Mouse (Mus musculus) erythroid progenitor cell, adult 5-6 weeks (primary cell): ENCODE results near the gene Rtcb. TPM values are rescaled to one million over a fixed set of nuclear protein-coding genes. Genes with fewer than 3 reads are reported as not detected.

Experiments
- ATAC-seq: replicated peaks from 2 replicates; pipeline ENCODE4 v1.8.0; 2016; ENCODE audit warnings: moderate number of reproducible peaks, mild to moderate bottlenecking, moderate TSS enrichment, inconsistent platforms; ENCODE audit not compliant: poor library complexity, low FRiP score, severe bottlenecking
- total RNA-seq, 2 experiments: library from RNA; stranded (forward) in 1 of 2; stranded (reverse) in 1 of 2; fragments of 150-400 nt in 1 of 2; fragments of 186-747, 209-891 nt in 1 of 2; gene quantifications; 2 replicates each; pipeline versions ENCODE4 v1.2.3 to v1.2.4; 2015 to 2017; ENCODE audit warnings: low replicate concordance in 2 of 2

Gene Rtcb
- 15.9 and 18.4 TPM in 2 replicates for total RNA-seq (2015; ENCODE audit: low replicate concordance)
- 20.2 and 40.9 TPM in 2 replicates for total RNA-seq (2017; ENCODE audit: low replicate concordance)

DNA sequence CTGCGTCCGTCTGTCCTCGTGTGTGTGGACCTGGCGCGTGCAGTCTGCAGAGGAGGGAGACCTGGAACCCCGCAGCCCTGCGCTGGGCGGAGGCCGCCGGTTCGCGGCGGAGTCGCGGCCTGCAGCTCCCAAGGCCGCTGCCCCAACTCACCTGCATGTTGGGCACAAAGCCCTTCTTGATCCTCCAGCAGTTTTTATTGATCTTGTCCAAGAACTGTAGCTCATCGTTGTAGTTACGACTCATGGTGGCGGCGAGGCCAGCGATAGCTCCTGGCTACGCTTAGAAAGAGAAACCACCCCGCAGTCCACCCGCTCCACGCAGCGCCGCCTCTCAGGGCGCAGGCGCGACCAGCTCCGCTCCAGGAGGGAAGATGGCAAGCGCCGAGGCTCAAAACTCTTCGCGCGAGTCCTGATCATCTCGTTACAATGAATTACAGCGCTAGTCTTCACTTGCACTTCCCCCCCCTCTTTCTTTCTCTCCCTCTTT lies at the start of gene Rtcb:
Rtcb (minus strand) TSS at position 360 of the 487 bp plus-strand sequence.
- peak; percentile 99 for ATAC-seq

DNA sequence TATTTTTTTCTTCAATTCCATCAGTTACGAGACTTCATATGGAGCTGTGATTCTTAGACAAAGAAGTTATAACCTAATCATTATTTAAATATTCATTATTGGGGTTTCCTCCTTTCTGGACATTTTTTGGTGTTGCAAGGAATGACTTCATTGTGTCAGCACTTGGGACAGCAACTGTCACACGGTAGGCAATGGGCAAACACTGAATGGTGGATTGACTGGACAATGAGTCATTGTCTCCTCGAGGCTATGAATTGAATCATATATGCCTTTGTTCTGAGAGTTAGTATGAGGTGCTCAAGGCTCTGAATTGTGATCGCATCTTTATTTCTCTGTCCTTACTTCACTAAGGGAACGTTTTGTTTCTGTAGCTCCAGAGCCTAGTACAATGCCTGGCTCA lies 48.8 kb upstream of the Rtcb start:
- no peak for ATAC-seq

DNA sequence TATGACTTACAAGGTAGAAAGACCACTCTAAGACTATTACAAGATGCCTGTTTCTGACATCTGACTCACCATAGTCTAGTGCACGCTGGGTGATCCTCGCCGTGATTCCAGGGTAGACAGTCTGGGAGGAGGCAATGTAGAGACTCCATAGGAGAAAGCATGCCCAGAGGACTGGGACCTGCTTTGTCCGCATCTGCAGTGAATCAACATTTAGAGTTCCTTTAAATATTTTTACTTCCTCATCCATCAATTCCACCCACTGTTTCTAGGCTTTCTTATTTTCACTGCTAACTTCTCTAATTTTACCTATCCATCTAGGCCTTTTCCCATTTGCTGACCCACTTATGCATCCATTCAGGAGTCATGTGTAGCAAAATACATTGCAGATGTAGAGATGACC lies 42.8 kb upstream of the Rtcb start:
- ATAC-seq = no peak

DNA sequence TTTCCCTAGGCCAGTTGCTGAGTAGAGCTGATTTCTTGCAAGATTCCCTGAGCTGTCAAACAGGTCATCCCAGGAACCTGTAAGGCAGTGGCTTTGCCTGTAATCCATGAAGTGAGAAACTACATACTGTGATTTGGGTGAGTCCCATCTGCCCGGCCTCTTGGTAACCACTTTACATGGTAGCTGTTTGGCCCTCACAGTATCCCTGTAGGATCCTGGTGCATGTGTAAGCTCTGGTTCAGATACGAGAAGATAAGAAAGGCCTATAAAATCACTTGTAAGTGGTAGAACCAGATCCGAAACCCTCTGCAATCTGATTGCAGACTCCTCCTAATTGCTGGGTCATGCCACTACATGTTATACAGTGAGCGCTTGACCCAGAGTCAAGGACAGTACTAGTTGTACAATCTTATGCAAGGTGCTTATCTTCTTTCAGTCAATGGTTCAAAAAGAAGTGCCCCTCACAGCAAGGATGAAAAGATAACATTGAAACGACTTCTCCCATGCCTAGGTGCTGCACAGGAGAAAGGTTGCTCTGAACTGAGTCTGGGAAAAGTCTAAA lies 37.0 kb upstream of the Rtcb start:
- ATAC-seq = no peak

DNA sequence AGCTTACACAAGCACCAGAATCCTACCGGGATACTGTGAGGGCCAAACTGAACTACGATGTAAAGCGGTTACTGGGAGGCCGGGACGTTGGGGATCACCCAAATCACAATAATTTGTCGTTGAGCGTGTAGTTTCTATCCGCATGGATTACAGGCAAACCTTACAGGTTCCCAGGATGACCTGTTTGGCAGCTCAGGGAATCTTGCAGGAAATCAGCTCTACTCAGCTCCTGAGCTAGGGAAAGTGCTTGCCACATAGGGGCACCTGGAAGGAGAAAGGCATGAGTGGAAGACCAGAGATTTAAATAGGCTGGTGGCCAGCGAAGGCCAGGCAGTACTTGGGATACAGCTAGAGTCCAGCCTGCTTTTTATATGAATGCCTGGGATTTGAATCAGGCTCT lies 36.2 kb upstream of the Rtcb start:
- ATAC-seq = no peak

DNA sequence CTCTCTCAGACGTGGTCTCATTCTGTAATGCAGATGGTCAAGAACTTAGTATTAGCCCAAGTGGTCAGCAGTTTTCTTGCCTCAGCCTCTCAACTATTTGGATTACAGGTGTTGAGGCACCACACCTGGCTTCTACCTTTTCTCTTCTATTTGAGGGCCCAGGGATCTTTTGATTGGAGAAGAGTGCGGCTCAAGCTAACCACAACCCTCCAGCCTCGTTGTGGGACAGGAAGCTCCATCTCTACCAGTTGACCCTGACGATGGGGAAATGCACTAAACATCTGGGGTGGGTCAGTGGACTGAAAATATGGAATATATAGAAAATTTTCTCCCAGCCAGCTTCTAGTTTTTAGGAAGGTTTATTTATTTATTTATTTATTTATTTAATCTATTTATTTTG lies 34.8 kb upstream of the Rtcb start:
- ATAC-seq = no peak

DNA sequence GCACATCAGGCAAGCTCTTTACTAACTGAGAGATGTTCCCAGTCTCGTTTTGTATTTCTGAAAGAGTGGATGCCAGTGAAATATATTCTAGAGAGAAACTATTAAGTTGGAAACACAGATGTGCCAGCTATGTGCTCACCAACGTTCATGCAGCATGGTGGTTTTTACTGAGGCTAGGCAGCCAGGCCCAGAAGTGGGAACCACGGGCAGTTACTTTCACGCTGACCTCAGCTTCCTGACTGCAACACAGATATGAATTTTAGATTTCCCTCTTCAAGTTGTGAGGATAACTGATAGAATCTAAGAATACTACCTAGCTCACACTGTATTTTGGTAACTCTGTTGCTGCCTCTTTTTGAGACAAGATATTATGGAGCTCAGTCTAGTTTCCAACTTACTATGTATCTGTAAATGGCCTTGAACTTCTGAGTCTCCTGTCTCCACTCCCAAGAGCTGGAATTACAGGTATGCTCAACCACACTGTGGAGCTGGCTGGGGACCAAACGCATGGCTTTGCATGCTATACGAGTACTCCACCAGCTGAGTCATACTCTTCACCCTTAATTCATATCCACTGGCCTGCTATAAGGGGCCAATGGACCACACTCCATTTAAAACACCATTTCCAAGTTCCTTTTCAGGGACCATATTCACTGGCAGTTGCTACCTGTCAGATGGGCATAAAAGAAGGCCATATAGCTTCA lies 31.9 kb upstream of the Rtcb start:
- no peak for ATAC-seq

DNA sequence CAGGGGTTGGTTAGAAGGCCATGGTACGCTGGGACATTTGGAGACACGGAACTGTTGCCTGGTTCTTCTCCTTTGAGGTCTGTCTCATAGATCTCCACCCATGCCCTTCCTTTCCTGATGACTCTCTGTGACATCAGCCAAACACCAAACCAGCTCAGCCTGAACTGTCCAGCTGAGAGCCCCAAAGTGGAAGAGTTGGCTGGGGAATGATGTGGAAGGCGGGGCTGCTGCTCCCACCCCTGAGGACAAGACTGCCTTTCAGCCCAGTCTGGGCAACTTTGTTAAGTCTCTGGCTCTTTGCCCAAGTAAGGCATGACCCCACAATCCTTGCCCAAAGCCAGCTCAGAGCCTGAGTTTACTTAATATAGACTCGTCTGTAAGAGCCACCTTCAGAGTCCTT lies 15.3 kb upstream of the Rtcb start:
- no peak for ATAC-seq

DNA sequence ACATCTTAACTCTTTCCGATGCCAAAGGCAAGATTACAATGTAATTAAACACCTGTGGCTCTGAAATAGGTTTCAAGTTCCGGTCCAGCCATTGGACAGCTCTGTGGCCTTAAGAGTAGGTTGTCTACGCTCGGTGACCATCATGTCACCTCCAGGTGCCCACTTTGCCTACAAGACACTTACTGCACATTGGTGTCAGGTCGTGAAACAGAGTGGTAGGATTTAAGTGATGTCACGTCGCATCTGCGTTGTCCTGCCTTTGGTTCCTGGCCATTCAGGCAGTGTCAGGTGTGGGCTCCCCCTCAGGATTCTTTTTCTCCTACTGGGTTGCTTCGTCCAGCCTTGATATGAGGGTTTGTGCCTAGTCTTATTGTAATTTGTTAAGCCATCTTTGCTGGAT lies 14.2 kb upstream of the Rtcb start:
- ATAC-seq = no peak

DNA sequence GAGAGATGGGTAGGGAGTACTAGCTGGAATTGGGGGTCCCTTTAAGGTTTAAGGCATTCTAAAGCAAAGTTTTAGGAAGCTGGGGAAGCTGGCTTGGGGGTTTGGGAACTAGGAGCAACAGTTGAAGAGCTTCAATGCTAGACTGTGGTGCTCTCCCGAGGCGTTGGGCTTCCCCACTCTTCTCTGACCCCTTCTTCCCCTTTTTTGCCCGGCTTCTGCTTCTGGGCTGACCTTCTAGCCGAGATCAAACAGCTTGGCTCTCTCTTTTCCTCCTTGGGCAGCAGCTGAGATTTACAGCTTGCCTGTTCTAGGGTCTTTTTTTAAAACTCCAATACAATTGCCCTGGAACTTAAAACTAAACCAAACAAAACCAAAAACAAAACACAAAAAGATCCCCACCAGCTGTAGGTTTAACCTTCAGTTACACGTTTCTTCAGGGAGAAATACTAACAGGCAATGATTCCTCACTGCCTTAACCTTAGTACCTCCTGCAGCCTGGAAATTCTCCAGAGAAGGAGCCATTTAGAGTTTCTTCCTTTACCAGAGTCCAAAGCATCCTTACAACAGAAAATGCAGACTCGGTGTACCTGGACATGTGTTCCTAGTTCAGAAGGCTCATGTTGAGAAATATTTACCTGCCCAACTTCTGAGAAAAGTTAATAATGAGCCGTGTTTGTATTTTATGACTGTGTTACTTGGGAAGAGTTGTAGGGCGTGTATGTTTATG lies 12.4 kb upstream of the Rtcb start:
- no peak for ATAC-seq

DNA sequence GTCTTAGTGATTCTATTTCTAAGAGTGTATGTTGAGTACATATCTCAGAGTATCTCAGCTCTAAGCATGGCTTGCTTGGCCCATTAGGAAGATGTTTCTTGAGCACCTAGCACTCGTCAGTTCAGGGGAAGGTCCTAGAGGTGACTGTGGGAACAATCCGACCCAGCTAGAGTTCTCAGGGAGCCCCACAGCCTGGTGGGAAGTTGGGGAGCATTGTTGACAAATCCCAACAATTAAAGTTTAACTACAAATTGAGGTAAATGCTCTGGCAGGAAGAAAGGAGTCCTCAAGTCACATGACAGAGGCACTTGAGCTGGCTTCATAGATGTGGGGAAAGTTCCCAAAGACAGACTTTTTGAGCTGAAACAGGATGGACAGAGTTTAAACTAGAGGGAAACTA lies 11.1 kb upstream of the Rtcb start:
- no peak for ATAC-seq

DNA sequence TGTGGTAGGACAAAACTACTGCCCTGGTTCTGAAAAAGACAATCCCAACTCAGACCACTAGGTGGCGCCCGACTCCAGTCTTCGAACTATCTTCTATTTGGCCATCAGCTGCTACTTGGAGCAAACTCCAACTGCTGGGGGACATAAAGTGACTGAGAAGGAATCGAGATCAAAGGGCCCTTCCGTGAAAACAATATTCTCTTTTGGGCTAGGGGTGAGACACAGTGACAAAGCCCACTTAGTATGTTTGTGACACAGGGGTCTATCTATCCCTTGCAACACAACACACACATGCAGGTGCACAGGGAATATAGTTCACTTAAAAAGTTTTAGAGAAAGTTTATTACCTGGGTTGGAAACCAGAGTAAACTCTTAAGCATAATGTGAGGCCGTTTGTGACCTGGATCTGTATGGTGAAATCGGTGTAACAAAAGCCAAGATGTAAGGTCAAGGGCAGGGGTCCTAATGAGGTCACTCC lies 10.6 kb upstream of the Rtcb start:
- peak; percentile 64 for ATAC-seq

DNA sequence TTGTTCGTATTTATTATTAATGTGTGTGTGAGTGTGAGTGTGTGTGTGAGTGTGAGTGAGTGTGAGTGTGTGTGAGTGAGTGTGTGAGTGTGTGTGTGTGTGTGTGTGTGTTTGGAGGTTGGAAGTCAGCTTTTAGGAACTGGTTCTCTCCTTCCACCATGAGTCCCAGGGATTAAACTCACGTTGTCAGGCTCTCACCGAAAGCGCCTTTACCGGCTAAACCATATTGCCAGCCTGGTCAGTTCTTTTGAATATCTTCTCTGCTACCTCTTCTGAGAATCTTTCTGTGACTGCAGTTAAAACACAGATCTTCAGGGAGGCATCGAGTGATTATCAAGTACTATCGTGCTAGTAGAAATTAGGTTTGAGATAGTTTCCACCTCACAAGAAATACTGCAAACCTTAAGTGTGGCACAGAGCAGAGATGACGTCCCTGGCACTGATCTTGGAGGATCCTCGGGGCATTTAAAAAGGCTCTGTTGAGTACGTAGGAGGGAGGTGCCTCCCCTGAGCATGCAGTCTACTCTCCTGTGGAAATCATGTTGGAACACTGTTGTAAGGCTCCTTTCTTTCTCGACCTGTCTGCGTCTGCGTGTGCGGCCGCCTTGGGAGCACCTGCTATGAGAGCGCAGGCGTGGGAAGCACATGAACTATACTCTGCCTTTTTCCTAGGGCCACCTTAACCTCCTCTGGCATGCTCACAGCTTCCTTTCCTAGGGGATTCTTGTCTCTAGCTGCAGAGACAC lies 10.0 kb upstream of the Rtcb start:
- peak; percentile 26; the same call in 1 of the 2 replicates for ATAC-seq

DNA sequence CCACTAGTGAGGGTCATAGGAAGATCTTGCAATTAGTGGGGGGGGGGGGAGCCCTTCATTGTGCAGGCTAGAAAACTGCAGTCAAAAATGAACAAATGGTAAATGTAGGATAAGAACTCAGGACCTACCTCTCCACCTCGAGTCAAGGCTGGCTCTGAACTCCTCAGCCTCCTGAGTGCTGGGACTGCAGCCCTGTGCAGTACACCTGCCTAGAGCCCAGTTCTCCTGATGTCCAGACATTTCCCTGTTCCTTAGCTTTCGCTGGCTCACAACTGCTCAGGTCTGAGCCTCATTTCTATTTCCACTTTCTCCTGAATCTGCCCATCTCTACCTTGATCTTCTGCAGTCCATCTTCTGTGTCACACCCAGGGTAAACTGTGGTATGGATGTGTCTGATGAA lies 8.9 kb upstream of the Rtcb start:
- ATAC-seq = no peak

DNA sequence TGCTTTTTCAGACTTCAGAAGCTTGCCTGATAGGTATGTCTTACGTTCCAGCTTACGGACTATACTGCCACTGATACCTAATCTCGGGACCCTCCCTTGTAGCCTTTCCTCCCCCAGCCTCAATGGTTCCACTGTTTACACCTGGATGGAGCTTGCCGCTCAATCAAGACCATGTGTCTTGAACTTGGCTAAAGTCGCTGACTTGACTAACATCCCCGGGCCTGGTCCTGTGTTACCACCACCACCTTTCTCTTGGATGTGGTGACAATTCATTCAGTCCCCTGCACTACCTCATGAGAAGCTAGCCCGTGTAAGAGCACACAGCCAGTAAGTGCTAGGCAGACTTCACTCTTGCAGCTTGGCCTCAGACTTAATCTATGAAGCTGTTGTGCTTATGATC lies 6.7 kb upstream of the Rtcb start:
- ATAC-seq = no peak

DNA sequence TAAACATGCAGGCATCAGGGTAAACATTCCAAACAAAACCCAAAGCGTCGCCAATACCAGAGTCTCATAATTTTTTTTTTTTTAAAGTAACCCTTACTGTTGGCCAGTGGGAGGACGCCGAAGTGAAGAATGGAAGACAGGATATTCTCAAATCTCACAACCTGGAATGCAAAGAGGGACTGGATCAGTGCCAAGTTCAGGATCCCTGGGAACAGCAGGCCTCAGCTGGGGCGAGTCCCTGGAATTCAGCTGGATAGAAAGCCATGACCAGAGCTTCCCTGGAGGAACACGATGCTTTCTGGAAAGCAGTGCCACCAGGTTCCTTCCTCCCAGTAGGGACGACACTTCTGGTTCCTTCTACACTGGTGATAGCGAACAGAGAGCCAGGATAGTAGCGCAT lies 5.3 kb upstream of the Rtcb start:
- ATAC-seq = no peak

DNA sequence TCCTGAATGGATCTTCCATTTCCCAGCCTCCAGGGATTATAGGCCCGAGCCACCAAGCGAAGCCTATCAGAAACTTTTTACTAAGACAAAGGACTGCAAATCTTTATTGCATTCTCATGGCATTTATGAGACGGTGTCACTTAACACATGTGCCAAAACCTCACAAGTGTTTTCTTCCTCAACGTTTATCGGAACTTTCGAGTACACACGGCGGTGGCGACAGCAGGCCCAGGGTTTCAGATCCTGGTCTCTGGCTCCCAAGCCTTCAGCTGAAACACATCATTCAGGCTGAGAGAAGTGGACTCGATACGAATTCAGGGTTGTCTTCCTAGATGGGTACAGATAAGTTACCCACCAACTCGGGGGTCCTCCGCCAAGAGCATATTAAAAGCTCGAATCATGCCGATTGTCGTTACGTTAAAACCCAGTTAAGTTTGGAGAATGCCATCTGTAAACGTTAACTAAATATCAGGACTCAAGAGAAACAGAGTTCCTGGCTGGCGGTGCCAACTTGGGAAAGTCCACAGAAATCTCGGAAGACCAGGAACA lies 678 bp downstream of the Rtcb start:
- no peak for ATAC-seq

DNA sequence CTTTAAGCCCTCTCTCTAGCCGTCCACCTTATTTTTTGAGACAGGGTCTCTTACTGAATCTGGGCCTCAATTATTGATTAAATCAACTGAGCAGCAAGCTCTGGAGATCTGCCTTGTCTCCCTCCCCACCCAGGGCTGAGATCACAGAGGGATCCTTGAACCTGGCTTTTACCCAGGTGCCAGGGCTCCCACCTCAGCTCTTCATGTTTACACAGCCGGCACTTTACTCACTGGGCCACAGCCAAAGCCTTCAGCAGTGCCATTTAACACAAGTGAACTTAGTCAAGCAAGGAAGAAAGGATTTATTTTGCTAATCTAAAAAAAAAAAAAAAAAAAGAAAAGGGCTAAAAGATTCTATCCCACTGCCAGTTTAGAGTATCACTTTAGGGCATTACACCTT lies 3.2 kb downstream of the Rtcb start:
- no peak for ATAC-seq

DNA sequence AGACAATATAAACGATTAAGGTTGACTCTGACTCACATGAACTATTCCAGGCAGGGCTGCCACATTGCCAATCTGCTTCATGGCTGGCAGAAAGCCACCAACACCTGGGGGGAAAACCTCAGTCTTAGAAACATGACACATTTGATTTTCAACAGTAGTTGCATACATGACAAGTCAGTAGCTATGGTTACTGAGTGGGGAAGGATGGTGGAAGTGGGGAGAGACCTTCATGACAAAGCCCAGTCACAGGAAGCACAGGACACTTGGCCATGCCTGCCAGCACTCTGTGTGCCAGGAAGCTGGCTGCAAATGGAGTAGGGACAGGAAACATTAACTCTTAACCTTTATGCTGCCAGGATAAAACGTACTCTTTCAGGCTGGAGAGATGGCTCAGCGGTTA lies 4.2 kb downstream of the Rtcb start:
- ATAC-seq = no peak
